Mouse (Mus musculus): ENCODE results near the gene Pygo1. TPM values are rescaled to one million over a fixed set of nuclear protein-coding genes. Genes with fewer than 3 reads are reported as not detected.

Gene Pygo1
- polyA plus RNA-seq, 1 experiment from 2014 or later, result 11.4 TPM

Other genes starting within 250 kb of the Pygo1 start
- 2.7 and 3.2 TPM in 2 replicates for gene Prtg, start 118.8 kb upstream of the Pygo1 start, polyA plus RNA-seq (2014; fragmentation: Nextera tagmentation; extraction: Ambion mirVana)
- 1.2 and 2.1 TPM in 2 replicates for gene Dyx1c1, start 33.1 kb downstream of the Pygo1 start, polyA plus RNA-seq (2014; fragmentation: Nextera tagmentation; extraction: Ambion mirVana)
- gene Gm44503, start 33.2 kb downstream of the Pygo1 start, polyA plus RNA-seq (2014; fragmentation: Nextera tagmentation; extraction: Ambion mirVana), result 0.47 TPM in 1 of 2 replicates, not detected in the other
- 12.3 and 14.5 TPM in 2 replicates for gene Ccpg1os, start 59.7 kb downstream of the Pygo1 start, polyA plus RNA-seq (2014; fragmentation: Nextera tagmentation; extraction: Ambion mirVana)
- 14.6 and 15.8 TPM in 2 replicates for gene Ccpg1, start 59.8 kb downstream of the Pygo1 start, polyA plus RNA-seq (2014; fragmentation: Nextera tagmentation; extraction: Ambion mirVana)
- gene Pigb, start 114.7 kb downstream of the Pygo1 start, polyA plus RNA-seq (2014; fragmentation: Nextera tagmentation; extraction: Ambion mirVana), result 16.6 and 18.2 TPM in 2 replicates
- gene Rab27a, start 119.2 kb downstream of the Pygo1 start, polyA plus RNA-seq (2014; fragmentation: Nextera tagmentation; extraction: Ambion mirVana), result 2.5 and 2.6 TPM in 2 replicates
- gene Khdc3, start 176.2 kb downstream of the Pygo1 start, polyA plus RNA-seq (2014; fragmentation: Nextera tagmentation; extraction: Ambion mirVana), result 0.37 TPM in 1 of 2 replicates, not detected in the other
- gene Gm20509, start 176.8 kb downstream of the Pygo1 start, polyA plus RNA-seq (2014; fragmentation: Nextera tagmentation; extraction: Ambion mirVana), result not detected in 2 replicates
- gene Rsl24d1, start 187.8 kb downstream of the Pygo1 start, polyA plus RNA-seq (2014; fragmentation: Nextera tagmentation; extraction: Ambion mirVana), result 168 and 180 TPM in 2 replicates